Mouse (Mus musculus) spleen, postnatal 36 days (tissue): ENCODE results near the gene Asrgl1.
"Not testable (repeated sequence)": the region's sequence is repeated elsewhere in the genome, so short reads cannot be mapped to it uniquely, and the experiment has no call there.

ENCODE experiments used
- DNase-seq, 2 experiments: peaks; one replicate each; pipeline ENCODE4 v3.0.0; 2022; ENCODE audit warnings: low spot score in 2 of 2, mixed read lengths in 1 of 2

The Asrgl1 gene

DNA sequence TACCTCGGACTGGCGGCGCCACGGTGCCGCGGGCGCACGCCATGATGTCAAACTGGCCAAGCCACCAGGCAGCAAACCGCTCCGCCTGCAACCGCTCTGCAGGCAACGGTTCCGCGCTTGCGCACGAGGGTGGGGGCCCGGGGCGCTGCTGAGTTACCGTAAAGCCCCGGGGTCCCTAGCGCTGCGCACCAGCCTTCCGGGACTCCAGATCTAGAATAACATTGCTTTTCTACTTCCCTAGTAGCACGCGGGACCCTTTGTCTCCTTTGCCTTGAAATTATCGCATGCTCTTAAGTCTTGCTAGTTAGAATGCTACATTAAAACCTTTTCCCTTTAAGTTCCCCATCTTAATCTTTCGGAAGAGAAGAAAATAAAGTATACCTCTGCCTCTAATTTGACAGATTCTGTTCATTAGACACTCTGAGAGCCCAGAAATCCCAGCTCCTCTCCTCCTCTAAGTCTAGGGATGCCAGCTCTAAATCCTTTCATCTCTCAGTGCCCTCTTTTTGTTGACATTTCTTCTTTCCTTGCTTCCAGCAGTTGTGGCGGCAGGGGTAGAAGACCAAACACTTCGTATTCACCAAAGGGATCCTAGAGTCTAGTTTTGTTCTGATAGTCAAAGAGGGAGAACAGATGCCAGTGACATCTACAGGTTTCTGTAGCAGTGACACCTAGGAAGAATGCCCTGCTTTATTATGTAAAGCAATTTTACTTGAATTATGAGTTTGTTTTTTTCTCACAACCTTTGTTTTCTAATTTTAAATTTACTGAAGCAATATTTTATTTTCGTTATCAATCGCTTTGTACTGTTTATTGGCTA lies at the start of gene Asrgl1:
Asrgl1 (minus strand) TSS at position 125 of the 820 bp plus-strand sequence.
- peak; percentile 90 to 91 for DNase-seq

- DNase-seq = no peak
Measured at GRCm38 (mm10) chr19:9146214-9146613, 10.8 kb upstream of the Asrgl1 start.

DNA sequence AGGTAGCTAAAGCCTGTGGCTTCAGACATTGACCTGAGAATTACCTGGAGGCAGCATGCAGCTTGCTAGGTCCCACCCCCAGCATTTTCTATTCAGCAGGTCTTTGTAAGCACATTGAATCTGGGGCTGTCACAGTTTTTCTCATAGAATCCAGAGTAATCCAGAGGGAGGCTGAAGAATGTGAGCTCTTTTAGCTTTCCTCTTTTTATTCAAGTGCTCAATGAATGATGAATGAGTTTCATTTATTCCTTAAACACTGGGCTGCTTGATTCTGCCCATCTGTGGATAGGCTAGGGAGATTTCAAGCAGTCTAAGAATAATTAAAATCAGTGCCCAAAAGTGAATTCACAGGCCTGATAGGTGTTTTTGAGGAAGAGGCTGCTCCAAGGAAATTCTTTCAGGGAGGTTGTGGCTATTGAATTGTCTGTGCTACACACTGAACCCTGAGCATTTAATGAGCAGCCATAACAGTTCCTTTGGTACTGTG lies 8.2 kb upstream of the Asrgl1 start:
- DNase-seq = no peak

DNA sequence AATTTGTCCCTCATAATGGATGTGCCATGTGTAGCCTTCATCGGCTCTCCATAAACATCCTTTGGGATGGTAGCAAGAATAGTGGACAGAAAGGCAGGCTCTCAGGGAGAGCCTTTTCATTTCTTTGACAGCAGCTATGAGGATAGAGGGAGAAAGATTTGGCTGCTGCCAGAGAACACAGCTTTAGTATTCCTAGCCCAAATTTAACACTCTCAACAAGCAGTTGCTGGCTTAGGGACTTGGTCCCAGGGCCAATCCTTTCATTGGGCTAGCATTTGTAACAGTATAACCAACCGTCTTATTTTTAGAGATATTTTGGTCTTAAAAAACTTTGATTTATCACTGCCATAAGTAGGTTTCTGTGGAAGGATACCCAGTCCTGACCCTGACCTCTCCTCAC lies 7.8 kb upstream of the Asrgl1 start:
- no peak for DNase-seq

DNA sequence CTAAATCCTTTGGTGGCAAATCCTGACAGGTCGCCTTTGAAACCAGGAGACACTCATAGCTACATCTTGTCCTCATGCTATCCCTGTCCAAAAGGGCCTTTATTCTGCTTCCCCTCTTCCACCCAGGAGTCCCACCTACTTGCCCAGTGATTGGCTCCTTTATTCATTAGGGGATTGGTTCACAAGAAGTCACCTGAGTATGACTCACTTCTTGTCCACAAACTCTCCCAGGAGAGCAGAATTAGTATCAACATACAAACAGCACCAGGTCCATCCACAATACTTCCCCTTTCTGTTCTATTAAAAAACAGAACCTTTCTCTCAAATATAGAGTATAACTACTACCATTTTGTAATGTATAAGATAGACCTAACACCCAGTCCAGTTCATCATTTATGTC lies 4.9 kb upstream of the Asrgl1 start:
- not testable (repeated sequence) for DNase-seq

DNA sequence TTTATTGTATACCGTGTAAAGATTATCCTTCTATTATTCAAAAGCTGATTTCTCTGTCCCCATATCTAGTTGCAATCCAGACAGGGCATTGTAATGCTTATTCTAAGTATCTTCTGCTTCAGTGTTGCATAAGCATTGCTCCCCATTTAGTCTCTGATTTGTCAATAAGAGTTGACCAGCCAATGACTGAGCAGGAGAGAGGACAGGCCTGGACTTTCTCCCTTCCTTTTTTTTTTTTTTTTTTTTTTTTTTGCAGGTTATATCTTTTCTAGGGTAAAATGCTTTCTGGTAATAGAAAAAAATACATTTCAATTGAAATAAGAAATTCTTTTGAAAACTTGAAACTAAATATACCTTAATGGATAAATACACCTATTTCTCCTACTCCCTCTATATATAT lies 1.7 kb upstream of the Asrgl1 start:
- DNase-seq = no peak

DNA sequence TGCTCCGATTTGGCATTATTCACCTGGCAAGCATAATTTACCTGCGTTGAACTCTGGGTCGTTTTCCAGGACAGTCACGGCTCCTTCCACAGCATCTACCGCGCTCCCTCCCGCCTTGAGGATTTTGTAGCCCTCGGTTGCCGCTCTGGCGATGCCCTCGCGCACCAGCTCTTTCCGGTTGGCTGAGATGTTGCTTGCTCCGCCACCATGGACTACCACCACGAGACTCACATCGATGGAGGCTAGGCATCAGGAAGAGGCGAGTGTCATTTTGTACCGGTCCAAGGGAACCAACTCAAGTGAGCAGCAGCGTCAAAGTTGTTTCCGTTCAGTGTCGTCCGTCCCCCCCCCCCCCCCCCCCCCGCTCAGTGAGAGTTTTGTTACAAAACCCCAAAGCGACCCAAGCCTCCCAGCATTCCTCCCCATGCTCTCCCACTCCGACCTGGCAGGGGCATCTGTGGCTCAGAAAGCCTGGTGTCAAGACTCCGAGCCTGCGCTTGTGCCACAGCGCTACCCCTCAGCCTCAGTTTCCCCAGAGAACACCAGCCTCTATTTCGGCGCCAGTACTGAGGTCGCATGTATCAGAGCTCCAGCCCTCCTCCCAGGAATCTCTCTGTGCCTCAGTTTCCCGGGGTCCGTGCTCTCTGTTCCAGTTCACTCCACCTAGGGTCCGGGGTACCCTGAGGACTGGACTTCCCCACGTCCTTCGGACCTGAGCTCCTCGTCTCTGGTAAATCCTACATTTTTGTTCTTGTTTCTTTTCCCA lies 507 bp downstream of the Asrgl1 start:
- DNase-seq = peak; percentile 36 to 42

DNA sequence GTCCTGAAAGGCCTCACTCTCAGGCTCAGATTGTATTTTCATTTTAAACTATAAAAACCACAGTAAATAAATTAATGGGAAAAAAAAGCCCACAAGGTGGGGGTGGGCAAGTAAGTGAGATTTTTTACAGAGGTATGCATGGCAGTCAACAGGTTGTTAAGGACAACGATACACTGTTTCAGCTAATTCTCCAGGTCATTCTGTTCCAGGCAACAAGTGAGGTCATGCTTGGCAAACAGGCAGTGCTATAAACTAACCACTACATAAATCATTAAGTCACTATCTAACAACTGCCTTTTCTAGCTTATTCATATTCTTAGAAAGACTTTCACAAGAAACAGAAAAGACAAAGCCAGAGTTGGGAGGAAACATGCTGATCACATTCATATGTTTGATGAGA lies 5.4 kb downstream of the Asrgl1 start:
- DNase-seq = no peak

DNA sequence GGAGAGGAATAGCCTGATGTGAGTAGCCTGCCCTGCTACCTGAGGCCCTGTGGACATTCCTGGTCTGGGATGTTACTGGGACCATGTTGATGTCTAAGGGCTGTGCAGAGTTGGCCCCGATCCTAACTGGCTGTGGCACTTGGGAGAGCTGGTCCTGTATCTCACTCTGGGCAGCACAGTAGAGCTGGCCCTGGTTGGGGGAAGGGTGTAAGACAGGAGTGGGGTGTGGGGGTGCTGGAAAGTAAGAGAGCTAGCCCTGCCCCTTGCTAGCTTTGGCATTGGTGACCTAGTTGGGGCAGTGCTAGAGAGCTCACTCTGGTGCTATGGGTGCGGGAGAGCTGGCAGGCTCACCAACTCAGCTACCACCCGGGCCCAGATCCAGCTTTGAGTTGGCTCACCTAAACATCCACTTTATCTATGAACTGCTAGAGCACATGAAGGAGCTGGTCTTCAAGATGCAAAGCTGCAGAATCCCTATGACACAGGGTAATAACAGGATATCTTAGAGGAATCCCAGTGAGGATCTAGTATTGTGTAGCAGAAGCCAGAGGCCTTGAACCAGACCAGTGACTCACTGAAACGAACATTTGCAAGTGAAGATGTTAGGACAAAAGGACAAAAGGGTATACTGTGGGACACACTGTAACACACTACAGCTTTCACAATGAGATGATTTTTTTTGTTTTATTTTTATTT lies 6.8 kb downstream of the Asrgl1 start:
- no peak for DNase-seq

GRCm38 (mm10) chr19:9123986-9124385 lies 11.4 kb downstream of the Asrgl1 start:
- DNase-seq = not testable (repeated sequence)

- peak in 1 of 2 experiments; percentile 27 for DNase-seq
Measured at GRCm38 (mm10) chr19:9122390-9122789, 13.0 kb downstream of the Asrgl1 start.

DNA sequence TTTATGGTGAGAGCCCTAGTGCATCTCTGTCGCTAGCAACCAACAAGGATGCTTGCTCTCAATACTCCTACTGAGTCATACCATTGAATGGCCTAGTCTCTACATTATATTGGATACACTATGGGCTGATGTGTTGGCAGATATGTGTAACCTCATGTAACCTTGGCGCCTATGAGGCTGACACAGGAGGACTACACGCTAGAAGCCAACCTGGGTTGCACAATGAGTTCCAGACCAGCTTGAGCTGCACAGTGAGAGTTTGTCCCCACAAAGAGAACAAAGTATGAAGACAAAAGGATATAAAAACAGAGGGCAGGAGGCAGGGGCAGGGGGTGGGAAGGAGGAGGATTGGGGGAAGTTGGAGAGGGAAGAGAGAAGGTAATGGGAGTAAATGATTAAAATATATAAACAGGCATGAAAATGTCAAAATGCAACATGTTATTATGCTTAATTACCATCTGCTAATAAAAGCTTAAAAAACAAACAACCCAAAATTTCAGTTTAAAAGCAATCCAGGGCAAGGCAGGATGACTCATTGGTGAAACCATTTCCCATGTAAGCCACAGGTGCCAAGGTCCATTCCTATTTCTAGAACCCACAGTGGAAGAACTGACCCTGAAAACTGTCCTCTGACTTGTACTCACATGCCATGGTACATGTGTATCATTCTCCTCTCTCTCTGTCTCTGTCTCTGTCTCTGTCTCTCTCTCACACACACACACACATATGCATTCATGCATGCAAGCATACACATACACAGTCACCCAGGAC lies 15.6 kb downstream of the Asrgl1 start:
- DNase-seq = no peak

DNA sequence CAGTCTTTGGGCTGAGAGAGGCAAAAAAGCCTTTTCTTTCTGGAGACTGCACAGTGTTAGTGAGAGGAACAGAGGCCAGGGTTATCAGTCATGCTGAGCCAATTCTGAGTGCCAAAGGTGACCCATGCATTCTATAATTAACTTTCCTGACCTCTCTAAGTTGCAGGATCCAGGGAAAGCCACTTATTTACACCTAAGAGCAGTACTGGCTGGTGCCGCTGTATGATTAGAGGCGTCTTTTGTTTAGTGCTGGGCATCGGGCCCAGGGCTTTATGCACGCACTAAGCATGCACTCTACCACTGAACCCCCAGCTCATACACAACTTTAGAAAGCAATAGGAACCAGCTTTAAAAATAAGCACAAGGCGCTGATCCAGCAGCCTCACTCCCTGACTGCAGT lies 18.2 kb downstream of the Asrgl1 start:
- DNase-seq = no peak

DNA sequence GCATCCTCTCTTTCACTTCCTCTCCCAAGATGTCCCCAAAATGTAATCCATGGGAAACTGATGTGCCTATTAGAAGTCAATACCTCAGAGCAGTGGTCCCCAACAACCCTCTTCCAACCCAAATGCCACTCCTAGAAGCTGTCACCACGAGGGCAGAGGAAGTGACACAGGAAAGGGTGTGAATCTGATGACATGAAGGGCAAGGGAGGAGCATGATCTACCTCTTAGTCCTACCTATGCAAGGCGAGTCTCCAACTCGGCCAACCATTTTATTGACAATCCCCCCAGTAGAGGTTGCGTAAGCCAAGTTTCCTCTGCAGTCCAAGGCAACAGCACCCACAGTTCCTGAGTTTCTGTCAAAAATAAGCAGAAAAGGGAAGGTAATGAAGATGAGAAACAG lies 19.2 kb downstream of the Asrgl1 start:
- DNase-seq = no peak

DNA sequence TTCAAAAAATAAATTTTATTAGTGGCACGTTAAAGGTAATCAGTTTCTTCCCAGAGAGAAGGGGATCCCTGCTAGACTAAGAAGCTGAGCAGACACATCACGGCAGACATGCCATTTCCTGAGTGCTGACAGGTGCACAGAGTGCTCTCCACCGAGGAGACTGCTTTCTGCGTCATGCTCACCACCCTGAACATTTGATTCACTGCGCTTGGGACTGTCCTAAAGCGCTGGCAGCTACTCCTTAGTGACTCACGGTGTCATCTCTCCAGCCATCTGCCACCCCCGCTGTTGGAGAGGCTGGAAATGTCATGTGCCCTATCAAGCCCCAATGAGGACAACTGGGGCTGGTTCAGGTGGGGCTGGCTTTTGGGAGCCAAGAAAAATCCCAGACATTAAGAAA lies 23.4 kb downstream of the Asrgl1 start:
- DNase-seq = no peak

DNA sequence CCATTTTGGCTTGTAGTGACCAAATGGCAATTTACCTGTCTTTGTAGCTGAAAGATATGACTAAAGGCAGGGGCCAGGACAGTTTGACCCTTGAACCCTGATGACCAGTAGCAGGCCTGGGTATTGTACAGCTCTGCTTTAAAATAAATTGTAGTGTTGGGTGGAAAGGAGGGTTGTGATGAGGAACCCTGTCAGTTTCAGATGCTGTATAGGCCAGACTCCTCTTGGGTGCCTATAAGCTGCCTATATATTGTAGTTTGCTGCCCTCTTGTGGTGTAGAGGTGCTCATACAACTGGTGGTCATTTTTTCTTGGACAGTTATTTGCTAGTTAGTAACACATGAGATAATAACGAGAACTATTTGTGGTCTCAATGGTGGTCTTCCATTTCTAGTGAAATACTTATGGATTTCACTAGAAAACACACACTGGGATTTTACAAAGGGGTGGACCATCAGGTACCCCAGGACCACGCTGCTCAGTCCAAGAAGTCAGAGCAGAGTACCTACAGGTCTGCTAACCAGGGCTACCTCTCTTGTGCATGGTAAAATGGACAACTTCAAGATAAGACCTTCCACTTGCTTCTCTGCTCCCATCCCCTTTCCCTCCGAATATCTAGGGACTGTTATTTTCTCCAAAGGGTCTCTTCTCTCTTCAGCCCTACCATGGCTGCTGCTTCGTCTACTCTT lies 25.1 kb downstream of the Asrgl1 start:
- peak; percentile 52 to 68 for DNase-seq

- no peak for DNase-seq
Measured at GRCm38 (mm10) chr19:9108536-9108935, 26.9 kb downstream of the Asrgl1 start.

DNA sequence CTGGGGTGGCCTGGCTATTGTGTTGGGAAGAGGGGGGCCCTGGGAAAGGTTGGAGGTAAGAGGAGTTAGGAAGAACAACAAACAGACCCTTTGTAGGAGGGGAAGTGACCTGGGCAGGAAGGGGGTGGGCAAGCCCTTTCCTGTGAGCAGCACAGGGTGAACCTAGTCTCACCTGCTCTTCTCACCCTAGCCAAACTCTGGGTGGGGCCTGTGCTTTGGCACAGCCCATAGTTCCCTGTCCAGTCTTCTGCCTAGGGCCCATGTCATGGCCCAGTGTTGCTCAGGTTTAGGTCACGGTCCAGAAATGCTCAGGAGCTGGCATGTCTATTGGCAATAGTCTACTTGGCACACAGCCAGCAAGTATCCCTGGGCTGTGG lies 28.1 kb downstream of the Asrgl1 start:
- DNase-seq = no peak

DNA sequence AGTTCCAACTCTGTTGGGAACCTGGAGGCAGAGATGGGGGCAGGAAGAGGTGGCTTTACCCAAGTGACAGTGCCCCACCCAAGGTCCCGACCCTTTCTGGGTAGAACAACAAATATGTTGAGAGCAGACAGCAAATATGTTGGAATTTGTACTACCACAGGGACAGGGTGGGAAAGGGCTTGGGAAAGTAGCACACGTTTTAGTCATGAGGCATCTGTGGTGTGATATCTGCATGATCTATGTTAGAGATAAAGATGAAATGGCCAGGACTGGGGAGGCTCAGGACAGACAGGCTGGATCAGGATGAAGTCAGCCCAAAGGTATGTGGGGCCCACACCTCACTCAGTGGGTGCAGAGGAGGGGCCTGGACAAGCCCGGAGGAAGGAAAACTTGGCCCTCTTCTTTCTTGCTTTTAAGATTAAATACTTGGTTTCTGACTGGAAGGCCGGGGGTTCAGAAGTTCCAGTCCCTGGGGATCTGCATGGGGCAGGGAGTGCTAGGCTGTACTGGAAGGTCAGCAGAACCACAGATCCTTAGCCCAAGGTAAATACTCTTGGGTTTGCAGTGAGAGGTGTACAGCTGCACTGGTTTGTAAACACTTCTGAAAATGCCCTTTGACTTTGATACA lies 28.6 kb downstream of the Asrgl1 start:
- DNase-seq = no peak

DNA sequence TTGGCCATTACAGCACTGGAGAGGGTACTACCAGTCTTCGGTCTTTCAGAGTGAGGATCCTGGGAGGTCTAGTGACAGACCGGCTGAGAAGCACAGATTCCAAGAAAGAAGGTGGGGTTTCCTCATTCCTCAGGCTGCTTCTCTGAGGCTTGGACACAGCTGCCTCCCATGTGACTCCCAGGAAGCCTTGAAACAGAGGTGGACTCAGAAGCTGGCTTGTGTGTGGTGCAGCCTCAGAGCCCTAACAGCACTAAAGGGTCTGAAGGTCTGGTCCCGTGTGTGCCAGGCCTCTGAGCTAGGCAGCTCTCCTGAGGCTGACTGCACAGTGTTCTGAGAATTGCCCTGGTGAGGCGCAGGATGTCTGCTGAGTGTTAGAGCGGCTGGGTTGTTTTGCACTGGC lies 29.3 kb downstream of the Asrgl1 start:
- no peak for DNase-seq
